Mouse (Mus musculus) kidney, postnatal 0 days (tissue): ENCODE results near the gene Klhl8. TPM values are rescaled to one million over a fixed set of nuclear protein-coding genes. Genes with fewer than 3 reads are reported as not detected.

Experiments used
- ATAC-seq: fragments of 200-750 bp; cut with Nextera tagmentation; replicated peaks from 2 replicates; pipeline ENCODE4 v1.8.0; 2017; ENCODE audit warnings: low read depth, moderate number of reproducible peaks, moderate TSS enrichment, moderate library complexity; ENCODE audit not compliant: low FRiP score
- DNase-seq: peaks from one replicate; pipeline ENCODE4 v3.0.0-alpha.2; 2016; ENCODE audit warnings: low spot score
- H3K27ac ChIP-seq: fragments of 300-500 bp; sonication (generic); 2 replicates; pipeline ENCODE4 v1.5.1; 2014; ENCODE audit warnings: mild to moderate bottlenecking
- H3K27me3 ChIP-seq: fragments of 300-500 bp; sonication (generic); 2 replicates; pipeline ENCODE4 v1.6.1; 2014; ENCODE audit warnings: low read length, mixed read lengths; ENCODE audit not compliant: insufficient read depth
- H3K36me3 ChIP-seq: fragments of 300-500 bp; sonication (generic); 2 replicates; pipeline ENCODE4 v1.6.1; 2014; ENCODE audit warnings: low read length, mixed read lengths; ENCODE audit not compliant: insufficient read depth
- H3K4me1 ChIP-seq: fragments of 300-500 bp; sonication (generic); replicated peaks from 2 replicates; pipeline ENCODE4 v1.6.1; 2014; ENCODE audit warnings: antibody characterized with exemption, low read length, mixed read lengths; ENCODE audit not compliant: insufficient read depth
- H3K4me2 ChIP-seq: fragments of 300-500 bp; sonication (generic); 2 replicates; pipeline ENCODE4 v1.6.1; 2014; ENCODE audit warnings: mild to moderate bottlenecking, low read length, moderate library complexity, mixed read lengths
- H3K4me3 ChIP-seq: fragments of 300-500 bp; sonication (generic); replicated peaks from 2 replicates; pipeline ENCODE4 v1.5.1; 2014; ENCODE audit warnings: low read depth, low read length
- H3K9ac ChIP-seq: fragments of 300-500 bp; sonication (generic); 2 replicates; pipeline ENCODE4 v1.6.1; 2014; ENCODE audit warnings: low read depth, low read length
- H3K9me3 ChIP-seq: fragments of 300-500 bp; sonication (generic); replicated peaks from 2 replicates; pipeline ENCODE4 v1.6.1; 2016; ENCODE audit warnings: low read length, inconsistent platforms, mixed read lengths
- CTCF ChIP-seq: IDR thresholded peaks from 2 replicates; pipeline ENCODE4 v1.5.1; 2016; ENCODE audit warnings: antibody characterized with exemption, low read depth, mild to moderate bottlenecking, moderate library complexity
- WGBS: fragments of 180-500 bp; shearing (Covaris S2); extraction: QIAGEN DNeasy Blood & Tissue Kit; methylation state at CpG from one replicate; pipeline ENCODE4 v1.1.7; 2014; 5-methylcytosine and 5-hydroxymethylcytosine counted together
- polyA plus RNA-seq: library from polyadenylated mRNA; unstranded; fragments of >200 nt; fragmentation: Nextera tagmentation; extraction: Ambion mirVana; gene quantifications from 2 replicates; pipeline ENCODE4 v1.2.1, GENCODE M21; 2015

The Klhl8 gene
- polyA plus RNA-seq, 1 experiment from 2014 or later: 11.4 TPM

DNA sequence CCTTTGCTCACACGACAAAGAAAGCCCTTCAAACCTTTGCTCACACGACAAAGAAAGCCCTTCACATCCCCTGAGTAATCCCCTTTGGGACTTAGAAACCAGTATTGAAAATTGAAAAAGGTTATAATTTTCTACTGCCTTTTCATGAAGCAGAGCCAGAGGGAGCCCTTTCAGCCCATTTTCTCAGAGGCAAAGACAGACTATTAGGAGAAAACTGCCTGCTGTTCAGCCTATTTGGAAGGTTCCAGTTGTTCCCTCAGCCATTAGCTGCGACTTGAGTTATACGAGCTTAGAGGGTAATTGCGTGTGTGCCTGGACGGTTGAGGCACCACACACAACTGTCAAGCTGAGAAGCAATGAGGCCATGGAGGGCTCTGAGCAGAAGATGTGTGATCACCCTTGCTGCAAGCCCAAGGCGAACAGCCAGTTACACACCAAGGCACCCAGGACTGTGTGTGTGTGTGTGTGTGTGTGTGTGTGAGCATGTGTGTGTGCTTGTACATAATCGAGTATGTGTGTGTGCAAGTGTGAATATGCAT is 6.4 kb upstream of the Klhl8 start:
- 51% methylated on average over 8 of the region's 8 CpGs for WGBS
- Histone ChIP-seq H3K36me3 (no peaks in the 10 kb centered on the region), H3K4me1 (no peaks in the 10 kb centered on the region), H3K27ac (no peak overlapping the region), H3K9ac (no peak overlapping the region), H3K9me3 (no peaks in the 10 kb centered on the region), H3K4me2 (no peak overlapping the region), H3K27me3 (no peaks in the 10 kb centered on the region), H3K4me3 (no peak overlapping the region)
- no peak for DNase-seq
- ATAC-seq: no peak
- peak; percentile 24 for TF ChIP-seq CTCF

GRCm38 (mm10) chr5:103916595-103917356 is 5.7 kb upstream of the Klhl8 start:
- WGBS: 63% methylated on average over 12 of the region's 12 CpGs
- no peaks in the 10 kb centered on the region for H3K36me3 ChIP-seq
- no peak for TF ChIP-seq CTCF
- no peak for DNase-seq
- ATAC-seq: no peak
- no peaks in the 10 kb centered on the region for H3K27me3 ChIP-seq
- H3K27ac ChIP-seq: no peak overlapping the region
- no peak overlapping the region for H3K4me2 ChIP-seq
- no peak overlapping the region for H3K4me3 ChIP-seq
- H3K9me3 ChIP-seq: no peaks in the 10 kb centered on the region
- H3K9ac ChIP-seq: no peak overlapping the region
- H3K4me1 ChIP-seq: no peaks in the 10 kb centered on the region

GRCm38 (mm10) chr5:103914335-103915226 is 3.5 kb upstream of the Klhl8 start:
- Histone ChIP-seq H3K4me1 (no peaks in the 10 kb centered on the region; the same call in 1 of the 2 replicates), H3K9me3 (no peaks in the 10 kb centered on the region), H3K27me3 (no peaks in the 10 kb centered on the region), H3K4me3 (no peak overlapping the region), H3K27ac (no peak overlapping the region), H3K9ac (no peak overlapping the region), H3K4me2 (no peak overlapping the region), H3K36me3 (no peaks in the 10 kb centered on the region)
- peak; percentile 61 for TF ChIP-seq CTCF
- no peak for ATAC-seq
- DNase-seq: no peak
- WGBS: 69% methylated on average over 11 of the region's 11 CpGs

DNA sequence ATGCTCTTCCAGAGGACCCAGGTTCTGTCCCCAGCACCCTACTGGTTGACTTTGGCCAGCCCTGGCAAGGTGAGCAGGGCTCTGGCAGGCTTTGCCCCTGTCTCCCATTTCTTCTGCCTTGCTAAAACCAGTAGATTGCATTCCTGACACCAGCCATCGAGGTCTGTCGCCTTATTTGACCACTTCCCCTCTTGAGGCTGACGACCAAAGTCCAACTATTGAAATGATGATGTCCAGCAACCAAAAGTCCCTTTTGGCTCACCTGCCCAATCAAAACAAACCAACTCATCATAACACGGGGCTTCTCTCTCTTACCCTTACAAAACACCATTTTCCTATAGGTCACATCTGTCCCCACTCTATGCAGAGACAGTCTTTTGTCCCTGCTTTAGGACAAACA is 2.1 kb upstream of the Klhl8 start:
- Histone ChIP-seq H3K36me3 (no peaks in the 10 kb centered on the region), H3K9me3 (no peaks in the 10 kb centered on the region), H3K9ac (no peak overlapping the region), H3K4me2 (no peak overlapping the region), H3K27me3 (no peaks in the 10 kb centered on the region), H3K27ac (no peak overlapping the region), H3K4me3 (no peak overlapping the region), H3K4me1 (no peaks in the 10 kb centered on the region; the same call in 1 of the 2 replicates)
- TF ChIP-seq CTCF: no peak
- ATAC-seq: no peak
- WGBS: 64% methylated on average over 4 of the region's 4 CpGs
- DNase-seq: no peak

DNA sequence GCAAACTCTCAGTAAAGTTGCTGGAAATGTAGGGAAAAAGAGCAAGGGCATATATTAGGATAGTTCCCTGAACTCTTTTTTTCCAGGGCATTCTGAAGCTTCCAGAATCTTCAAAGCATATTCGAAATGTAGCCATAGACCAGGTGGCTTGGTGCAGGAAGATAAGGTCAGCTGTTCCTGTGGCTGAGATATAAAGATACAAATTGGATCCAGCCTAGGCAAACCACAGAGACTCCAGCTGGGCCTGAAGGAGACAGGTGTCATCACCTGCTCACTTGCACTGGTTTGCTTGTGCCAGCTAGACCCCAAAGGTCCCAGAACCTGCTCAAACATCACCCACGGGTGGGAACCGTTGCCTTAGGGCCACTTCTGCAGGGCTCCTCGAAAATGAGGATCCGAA is 496 bp upstream of the Klhl8 start:
- no peak overlapping the region for H3K4me3 ChIP-seq
- H3K4me2 ChIP-seq: peak overlapping the region; percentile 77
- WGBS: 77% methylated on average over 5 of the region's 5 CpGs
- no peak overlapping the region for H3K27ac ChIP-seq
- H3K4me1 ChIP-seq: no peaks in the 10 kb centered on the region; the same call in 1 of the 2 replicates
- no peaks in the 10 kb centered on the region for H3K9me3 ChIP-seq
- no peaks in the 10 kb centered on the region for H3K36me3 ChIP-seq
- ATAC-seq (no peak), DNase-seq (no peak)
- no peak for TF ChIP-seq CTCF
- H3K9ac ChIP-seq: no peak overlapping the region
- H3K27me3 ChIP-seq: no peaks in the 10 kb centered on the region

DNA sequence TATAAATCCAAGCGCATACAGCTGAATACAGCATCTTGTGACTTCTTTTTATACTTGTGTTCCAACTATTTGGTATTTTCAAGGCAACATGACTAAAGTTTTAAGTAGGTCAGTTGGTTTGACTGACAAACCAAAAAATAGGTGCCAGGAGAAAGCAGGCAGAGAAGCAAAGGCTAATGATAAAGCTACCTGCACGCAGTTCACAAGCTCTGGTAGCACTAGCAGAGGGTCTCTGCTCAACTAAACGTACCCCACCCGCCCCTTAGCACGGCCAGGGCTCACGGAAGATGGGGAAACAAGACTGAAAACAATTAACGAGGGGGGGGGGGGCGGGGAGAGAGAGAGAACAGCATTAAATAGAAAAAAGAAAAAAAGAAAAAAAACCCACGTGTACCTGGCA is 903 bp downstream of the Klhl8 start:
- no peak for TF ChIP-seq CTCF
- Histone ChIP-seq H3K4me2 (peak overlapping the region; percentile 77), H3K9me3 (no peaks in the 10 kb centered on the region), H3K27ac (no peak overlapping the region), H3K36me3 (no peaks in the 10 kb centered on the region), H3K4me3 (peak overlapping the region; percentile 88), H3K9ac (no peak overlapping the region), H3K4me1 (no peaks in the 10 kb centered on the region; the same call in 1 of the 2 replicates), H3K27me3 (no peaks in the 10 kb centered on the region)
- DNase-seq (no peak), ATAC-seq (no peak)
- whole genome bisulfite sequencing: 19% methylated on average over 8 of the region's 9 CpGs
